Mouse (Mus musculus) G1E (cell line): Measurements from ENCODE around the gene Carf. TPM values are rescaled to one million over a fixed set of nuclear protein-coding genes. Genes with fewer than 3 reads are reported as not detected.

Source experiments
- ATAC-seq: 2 replicates; pipeline ENCODE4 v1.8.0; 2016; ENCODE audit warnings: mild to moderate bottlenecking; ENCODE audit not compliant: insufficient number of reproducible peaks, poor library complexity, low FRiP score, severe bottlenecking; ENCODE audit errors: extremely low read depth
- DNase-seq: peaks from one replicate; pipeline ENCODE4 v3.0.0; 2012; ENCODE audit warnings: low spot score
- H3K27me3 ChIP-seq: 2 replicates; pipeline ENCODE4 v1.6.1; 2012; ENCODE audit warnings: mild to moderate bottlenecking, low read length, inconsistent platforms; ENCODE audit not compliant: insufficient read depth
- H3K36me3 ChIP-seq: replicated peaks from 2 replicates; pipeline ENCODE3; 2012; ENCODE audit warnings: mild to moderate bottlenecking, inconsistent platforms
- H3K4me1 ChIP-seq: 2 replicates; pipeline ENCODE4 v1.6.1; 2012; ENCODE audit warnings: low read depth, low read length, inconsistent platforms, mixed read lengths; ENCODE audit not compliant: insufficient read depth
- H3K4me3 ChIP-seq: 2 replicates; pipeline ENCODE4 v1.5.1; 2012; ENCODE audit warnings: low read depth, mild to moderate bottlenecking, inconsistent platforms, low read length, moderate library complexity, mixed read lengths
- H3K9me3 ChIP-seq: replicated peaks from 2 replicates; pipeline ENCODE4 v1.6.1; 2012; ENCODE audit warnings: inconsistent platforms
- CTCF ChIP-seq: IDR thresholded peaks from 2 replicates; pipeline ENCODE4 v1.5.1; 2012; ENCODE audit warnings: low read depth, low read length, inconsistent platforms, mixed read lengths
- GATA1 ChIP-seq: IDR thresholded peaks from 2 replicates; pipeline ENCODE4 v1.6.1; 2012; ENCODE audit warnings: borderline replicate concordance, low read length, inconsistent platforms, mixed read lengths
- GATA2 ChIP-seq: IDR thresholded peaks from 2 replicates; pipeline ENCODE4 v1.6.1; 2012; ENCODE audit warnings: low read depth, low read length, inconsistent platforms, borderline replicate concordance
- POLR2AphosphoS5 ChIP-seq: IDR thresholded peaks from 2 replicates; pipeline ENCODE4 v1.6.1; 2012; ENCODE audit warnings: low read depth, low read length, inconsistent platforms; ENCODE audit not compliant: insufficient replicate concordance
- TAL1 ChIP-seq: conservative IDR thresholded peaks from 2 replicates; pipeline ENCODE4 v1.6.1; 2012; ENCODE audit warnings: low read depth, low read length, inconsistent platforms, mixed read lengths
- polyA plus RNA-seq: library from polyadenylated mRNA; stranded (reverse); fragments of >175 nt; gene quantifications from 2 replicates; pipeline ENCODE4 v1.2.3, GENCODE M21; 2012
- total RNA-seq, 2 experiments: library from RNA; stranded (forward) in 1 of 2; stranded (reverse) in 1 of 2; fragments of 200-1000 nt in 1 of 2; fragments of >200 nt in 1 of 2; fragmentation: Nextera tagmentation in 1 of 2; gene quantifications; 2 replicates each; pipeline ENCODE4 v1.2.3; 2014 to 2017

Gene Carf
- total and polyA plus RNA-seq, 3 experiments: 0.93 to 56.5 (median 29.4) TPM

DNA sequence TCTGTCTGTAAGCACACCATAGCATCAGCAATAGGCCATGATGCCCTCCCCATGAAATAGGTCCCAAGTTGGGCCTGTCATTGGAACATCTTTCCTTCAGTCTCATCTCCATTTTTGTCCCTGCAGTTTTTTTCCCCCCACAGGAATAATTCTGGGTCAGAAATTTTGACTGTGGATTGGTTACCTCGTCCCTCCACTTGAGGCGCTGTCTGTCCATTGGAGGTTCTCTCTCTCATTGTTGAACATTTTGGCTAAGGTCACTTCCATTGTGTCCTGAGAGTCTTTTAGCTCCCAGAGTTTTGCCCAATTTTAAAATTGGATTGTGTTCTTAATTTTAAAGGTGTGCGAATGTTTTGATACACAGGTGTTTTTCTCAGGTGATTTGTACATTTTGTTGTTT, 98.8 kb downstream of the Carf start:
- H3K27me3 ChIP-seq: no peaks in the 10 kb centered on the region
- no peaks in the 10 kb centered on the region for H3K9me3 ChIP-seq
- TF ChIP-seq GATA1 (no peak), CTCF (peak; percentile 20; the same call in 1 of the 2 replicates)
- H3K36me3 ChIP-seq: peaks cover 25% of the 10 kb centered on the region
- no peak for DNase-seq
- ATAC-seq: no peak
- no peaks in the 10 kb centered on the region for H3K4me1 ChIP-seq
- H3K4me3 ChIP-seq: no peak overlapping the region

DNA sequence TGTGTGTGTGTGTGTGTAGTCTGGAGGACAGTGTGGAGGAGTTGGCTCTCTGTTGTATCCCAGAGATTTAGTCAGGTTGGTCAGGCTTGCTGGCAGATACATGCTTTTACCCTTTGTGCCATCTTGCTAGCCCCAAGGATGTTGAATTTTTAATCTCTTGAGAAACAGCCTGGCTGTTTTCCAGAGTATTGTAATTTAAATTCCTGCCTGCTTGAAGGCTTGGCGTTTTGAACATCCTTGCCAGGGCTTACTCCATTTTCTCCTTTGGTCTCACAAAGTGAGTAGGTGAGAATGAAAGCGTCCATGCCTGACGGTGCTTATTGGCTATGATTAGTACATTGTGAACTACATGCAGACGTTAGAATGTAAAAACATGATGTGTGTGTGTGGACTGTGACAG, 101.0 kb downstream of the Carf start:
- H3K36me3 ChIP-seq: peaks cover 41% of the 10 kb centered on the region
- TF ChIP-seq GATA1: no peak
- TF ChIP-seq POLR2AphosphoS5: no peak
- no peak for TF ChIP-seq CTCF
- TF ChIP-seq GATA2: no peak
- no peak for TF ChIP-seq TAL1
- no peak for DNase-seq
- H3K27me3 ChIP-seq: no peaks in the 10 kb centered on the region
- ATAC-seq: no peak
- H3K9me3 ChIP-seq: no peaks in the 10 kb centered on the region
- no peak overlapping the region for H3K4me3 ChIP-seq
- no peaks in the 10 kb centered on the region for H3K4me1 ChIP-seq

Other genes with a start within 250 kb of the Carf start
- gene Fam117b, start 185.2 kb upstream of the Carf start, total RNA-seq (2014; fragmentation: Nextera tagmentation): 119 and 126 TPM in 2 replicates
- 73.9 and 84.8 TPM in 2 replicates for gene Fam117b, start 185.2 kb upstream of the Carf start, total RNA-seq (2017)
- gene Fam117b, start 185.2 kb upstream of the Carf start, polyA plus RNA-seq: 62.7 and 71.4 TPM in 2 replicates
- gene Ica1l, start 55.1 kb upstream of the Carf start, total RNA-seq (2014; fragmentation: Nextera tagmentation): 9.6 and 10.5 TPM in 2 replicates
- gene Ica1l, start 55.1 kb upstream of the Carf start, total RNA-seq (2017): 9.0 and 9.5 TPM in 2 replicates
- gene Ica1l, start 55.1 kb upstream of the Carf start, polyA plus RNA-seq: 1.3 and 2.2 TPM in 2 replicates
- gene Wdr12, start 398 bp downstream of the Carf start, total RNA-seq (2014; fragmentation: Nextera tagmentation): 133 and 142 TPM in 2 replicates
- 171 and 174 TPM in 2 replicates for gene Wdr12, start 398 bp downstream of the Carf start, total RNA-seq (2017)
- 4.7 TPM in 2 replicates for gene Wdr12, start 398 bp downstream of the Carf start, polyA plus RNA-seq
- gene Nbeal1, start 82.4 kb downstream of the Carf start, total RNA-seq (2014; fragmentation: Nextera tagmentation): 41.0 and 49.3 TPM in 2 replicates
- gene Nbeal1, start 82.4 kb downstream of the Carf start, total RNA-seq (2017): 13.1 and 13.8 TPM in 2 replicates
- 0.17 and 0.33 TPM in 2 replicates for gene Nbeal1, start 82.4 kb downstream of the Carf start, polyA plus RNA-seq
- 21.0 and 29.1 TPM in 2 replicates for gene Cyp20a1, start 245.1 kb downstream of the Carf start, total RNA-seq (2014; fragmentation: Nextera tagmentation)
- gene Cyp20a1, start 245.1 kb downstream of the Carf start, total RNA-seq (2017): 34.7 and 36.9 TPM in 2 replicates
- gene Cyp20a1, start 245.1 kb downstream of the Carf start, polyA plus RNA-seq: 10.5 and 11.0 TPM in 2 replicates